Mouse (Mus musculus) liver, postnatal 0 days (tissue): ENCODE measurements around the gene Aar2. TPM values are rescaled to one million over a fixed set of nuclear protein-coding genes. Genes with fewer than 3 reads are reported as not detected.
"Not testable (repeated sequence)": the region's sequence is repeated elsewhere in the genome, so short reads cannot be mapped to it uniquely, and the experiment has no call there.

Experiments
- ATAC-seq: fragments of 200-750 bp; cut with Nextera tagmentation; 2 replicates; pipeline ENCODE4 v1.8.0; 2017; ENCODE audit warnings: mild to moderate bottlenecking, moderate library complexity
- DNase-seq: peaks from one replicate; pipeline ENCODE4 v3.0.0-alpha.2; 2016
- H3K27ac ChIP-seq: fragments of 300-500 bp; sonication (generic); 2 replicates; pipeline ENCODE4 v1.5.1; 2014; ENCODE audit warnings: antibody characterized with exemption, moderate library complexity, mild to moderate bottlenecking, low read depth
- H3K27me3 ChIP-seq: fragments of 300-500 bp; sonication (generic); 2 replicates; pipeline ENCODE4 v1.6.1; 2014; ENCODE audit warnings: low read length, control low read depth, mixed read lengths; ENCODE audit not compliant: insufficient read depth
- H3K36me3 ChIP-seq: fragments of 300-500 bp; sonication (generic); replicated peaks from 2 replicates; pipeline ENCODE4 v1.6.1; 2014; ENCODE audit warnings: mild to moderate bottlenecking, control low read depth, low read length, moderate library complexity, mixed read lengths; ENCODE audit not compliant: insufficient read depth
- H3K4me1 ChIP-seq: fragments of 300-500 bp; sonication (generic); 2 replicates; pipeline ENCODE4 v1.6.1; 2014; ENCODE audit warnings: antibody characterized with exemption, mild to moderate bottlenecking, control low read depth; ENCODE audit not compliant: insufficient read depth
- H3K4me2 ChIP-seq: fragments of 300-500 bp; sonication (generic); 2 replicates; pipeline ENCODE4 v1.6.1; 2014; ENCODE audit warnings: low read depth, mild to moderate bottlenecking, low read length, moderate library complexity, mixed read lengths
- H3K4me3 ChIP-seq: fragments of 300-500 bp; sonication (generic); 2 replicates; pipeline ENCODE4 v1.5.1; 2014; ENCODE audit warnings: low read depth, low read length
- H3K9ac ChIP-seq: fragments of 300-500 bp; sonication (generic); replicated peaks from 2 replicates; pipeline ENCODE4 v1.6.1; 2014; ENCODE audit warnings: mild to moderate bottlenecking, moderate library complexity
- H3K9me3 ChIP-seq: fragments of 300-500 bp; sonication (generic); 2 replicates; pipeline ENCODE4 v1.6.1; 2016; ENCODE audit warnings: mild to moderate bottlenecking, control low read depth, low read length, mixed read lengths
- CTCF ChIP-seq: sonication (generic); IDR thresholded peaks from 2 replicates; pipeline ENCODE4 v1.5.1; 2016; ENCODE audit warnings: antibody characterized with exemption, low read depth
- EP300 ChIP-seq: IDR thresholded peaks from 2 replicates; pipeline ENCODE4 v1.6.1; 2016; ENCODE audit warnings: antibody characterized with exemption, low read depth, mild to moderate bottlenecking
- WGBS: fragments of 180-500 bp; shearing (Covaris S2); extraction: QIAGEN DNeasy Blood & Tissue Kit; methylation state at CpG from one replicate; pipeline ENCODE4 v1.1.7; 2014; ENCODE audit not compliant: insufficient replicate concordance; 5-methylcytosine and 5-hydroxymethylcytosine counted together
- polyA plus RNA-seq: library from polyadenylated mRNA; unstranded; fragments of >200 nt; fragmentation: Nextera tagmentation; extraction: Ambion mirVana; gene quantifications from 2 replicates; pipeline ENCODE4 v1.2.1, GENCODE M21; 2015

Aar2 gene
- polyA plus RNA-seq, 1 experiment from 2014 or later = 10.8 TPM

DNA sequence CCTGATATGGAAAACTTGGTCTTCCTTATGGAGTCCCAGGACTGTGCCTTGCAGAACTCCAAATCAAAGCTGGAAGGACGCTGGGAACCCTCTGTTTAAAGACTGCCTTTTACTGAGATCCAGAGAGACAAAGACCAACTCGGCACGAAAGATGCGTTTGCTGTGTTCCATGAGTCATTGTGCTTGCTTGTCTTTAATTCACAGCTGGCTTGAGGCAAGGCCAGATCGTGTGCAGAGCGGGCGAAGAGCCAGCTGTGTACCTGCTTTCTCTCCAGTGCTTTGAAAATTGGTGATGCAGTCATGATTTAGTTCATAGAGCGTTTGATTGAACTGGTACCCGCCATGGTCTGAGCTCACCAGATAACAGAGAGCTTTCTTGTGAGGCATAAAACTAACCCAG, 32.3 kb upstream of the Aar2 start:
- no peaks in the 10 kb centered on the region for H3K4me1 ChIP-seq
- TF ChIP-seq EP300 (no peak), CTCF (no peak)
- no peaks in the 10 kb centered on the region for H3K9me3 ChIP-seq
- no peak overlapping the region for H3K9ac ChIP-seq
- ATAC-seq (no peak), DNase-seq (no peak)
- 82% methylated on average over 9 of the region's 9 CpGs for WGBS
- no peaks in the 10 kb centered on the region for H3K36me3 ChIP-seq
- H3K27ac ChIP-seq = no peak overlapping the region
- no peak overlapping the region for H3K4me3 ChIP-seq
- H3K4me2 ChIP-seq = no peak overlapping the region
- no peaks in the 10 kb centered on the region for H3K27me3 ChIP-seq

DNA sequence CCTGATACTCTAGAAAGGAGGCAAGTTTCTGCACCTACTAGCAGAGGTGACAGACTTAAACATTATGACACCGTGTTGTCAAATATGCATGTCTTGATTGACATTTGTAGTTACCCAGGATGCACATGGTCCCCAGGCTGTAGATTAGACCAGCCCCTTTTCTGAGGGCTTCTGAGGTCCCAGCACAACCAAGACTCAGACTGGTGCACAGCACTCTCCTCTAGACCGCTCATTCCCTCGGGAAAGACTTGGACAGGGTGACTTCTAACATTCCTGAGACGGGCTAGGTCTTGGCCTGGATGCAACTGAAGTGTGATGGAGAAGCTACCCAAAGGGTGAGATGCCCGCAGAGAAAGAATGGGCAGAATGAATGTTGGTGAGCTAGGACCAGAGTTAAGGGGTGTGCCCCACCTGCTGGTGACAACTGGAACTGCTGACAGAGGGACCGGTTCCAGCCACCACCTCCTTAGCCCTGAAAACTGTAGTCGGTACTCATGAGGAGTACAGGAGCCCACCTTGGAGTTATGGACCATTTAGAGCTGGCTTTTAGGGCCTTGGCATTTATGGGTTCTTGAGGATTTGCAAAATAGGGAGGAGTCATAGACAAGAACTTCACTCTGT, 31.7 kb upstream of the Aar2 start:
- H3K4me1 ChIP-seq = no peaks in the 10 kb centered on the region
- no peak overlapping the region for H3K9ac ChIP-seq
- TF ChIP-seq EP300 (no peak), CTCF (peak; percentile 94)
- H3K4me3 ChIP-seq = no peak overlapping the region
- no peaks in the 10 kb centered on the region for H3K27me3 ChIP-seq
- DNase-seq (peak; percentile 79), ATAC-seq (peak; percentile 48; the same call in 1 of the 2 replicates)
- H3K4me2 ChIP-seq = no peak overlapping the region
- WGBS = 27% methylated on average over 7 of the region's 7 CpGs
- H3K27ac ChIP-seq = no peak overlapping the region
- no peaks in the 10 kb centered on the region for H3K36me3 ChIP-seq
- no peaks in the 10 kb centered on the region for H3K9me3 ChIP-seq

- ATAC-seq = peak; percentile 55; the same call in 1 of the 2 replicates
- H3K4me3 ChIP-seq = not testable (repeated sequence)
Observed at GRCm38 (mm10) chr2:156516678-156517077, 30.7 kb upstream of the Aar2 start.

DNA sequence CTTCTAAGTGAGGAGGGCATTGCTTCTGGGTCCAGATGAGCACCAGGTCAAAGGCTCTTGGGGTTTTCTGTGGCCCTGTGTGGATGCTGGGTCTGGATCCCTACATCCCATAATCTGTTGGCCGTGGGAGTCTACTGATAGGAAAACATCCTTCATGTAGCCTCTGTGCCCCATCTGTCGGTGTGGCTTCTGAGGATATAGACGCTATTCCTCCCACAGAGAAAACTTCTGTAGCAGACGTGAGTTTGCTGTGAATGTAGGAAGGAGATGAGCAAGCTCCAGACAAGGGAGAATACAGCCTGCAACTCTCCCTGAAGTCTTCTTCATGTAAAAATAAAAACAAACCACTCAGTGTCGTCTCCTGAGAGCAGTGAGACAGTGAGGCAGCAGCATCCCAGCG, 29.1 kb upstream of the Aar2 start:
- DNase-seq (no peak), ATAC-seq (no peak)
- H3K4me3 ChIP-seq = no peak overlapping the region
- no peak overlapping the region for H3K4me2 ChIP-seq
- no peaks in the 10 kb centered on the region for H3K27me3 ChIP-seq
- H3K27ac ChIP-seq = no peak overlapping the region
- WGBS = 67% methylated on average over 6 of the region's 6 CpGs
- H3K9ac ChIP-seq = no peak overlapping the region
- no peaks in the 10 kb centered on the region for H3K4me1 ChIP-seq
- no peaks in the 10 kb centered on the region for H3K9me3 ChIP-seq
- TF ChIP-seq EP300 = no peak
- no peak for TF ChIP-seq CTCF
- 0 out of 2 replicates have a peak, but pooled peaks cover 5% of the 10 kb centered on the region for H3K36me3 ChIP-seq

More at GRCm38 (mm10) chr2:156516678-156517077, 30.7 kb upstream of the Aar2 start:
- H3K9ac ChIP-seq, DNase-seq, H3K9me3 ChIP-seq, H3K27me3 ChIP-seq, H3K36me3 ChIP-seq, H3K27ac ChIP-seq, H3K4me2 ChIP-seq, H3K4me1 ChIP-seq: not testable (repeated sequence)
- WGBS = 73% methylated on average over 2 of the region's 2 CpGs

GRCm38 (mm10) chr2:156519584-156519983, 27.8 kb upstream of the Aar2 start:
- 82% methylated on average over 5 of the region's 5 CpGs for WGBS
- H3K9ac ChIP-seq = no peak overlapping the region
- no peak for DNase-seq
- no peaks in the 10 kb centered on the region for H3K9me3 ChIP-seq
- ATAC-seq = no peak
- TF ChIP-seq CTCF (no peak), EP300 (no peak)
- H3K4me2 ChIP-seq = no peak overlapping the region
- H3K27me3 ChIP-seq = no peaks in the 10 kb centered on the region
- H3K4me1 ChIP-seq = no peaks in the 10 kb centered on the region
- H3K36me3 ChIP-seq = 0 out of 2 replicates have a peak, but pooled peaks cover 5% of the 10 kb centered on the region
- no peak overlapping the region for H3K27ac ChIP-seq
- H3K4me3 ChIP-seq = no peak overlapping the region

GRCm38 (mm10) chr2:156522994-156523393, 24.4 kb upstream of the Aar2 start:
- H3K9me3 ChIP-seq = no peaks in the 10 kb centered on the region
- WGBS = 59% methylated on average over 11 of the region's 11 CpGs
- ATAC-seq = no peak
- peak; percentile 33 for DNase-seq
- H3K4me2 ChIP-seq = no peak overlapping the region
- H3K4me3 ChIP-seq = no peak overlapping the region
- 0 out of 2 replicates have a peak, but pooled peaks cover 9% of the 10 kb centered on the region for H3K36me3 ChIP-seq
- no peaks in the 10 kb centered on the region for H3K27me3 ChIP-seq
- TF ChIP-seq CTCF = no peak
- no peak for TF ChIP-seq EP300
- H3K27ac ChIP-seq = no peak overlapping the region
- H3K4me1 ChIP-seq = no peaks in the 10 kb centered on the region
- H3K9ac ChIP-seq = no peak overlapping the region

GRCm38 (mm10) chr2:156524078-156524477, 23.3 kb upstream of the Aar2 start:
- H3K36me3 ChIP-seq = 0 out of 2 replicates have a peak, but pooled peaks cover 9% of the 10 kb centered on the region
- WGBS = 32% methylated on average over 3 of the region's 3 CpGs
- DNase-seq = no peak
- H3K9me3 ChIP-seq = no peaks in the 10 kb centered on the region
- ATAC-seq = no peak
- H3K4me2 ChIP-seq = no peak overlapping the region
- H3K4me3 ChIP-seq = no peak overlapping the region
- H3K4me1 ChIP-seq = no peaks in the 10 kb centered on the region
- no peak overlapping the region for H3K27ac ChIP-seq
- TF ChIP-seq CTCF (no peak), EP300 (no peak)
- no peak overlapping the region for H3K9ac ChIP-seq
- H3K27me3 ChIP-seq = no peaks in the 10 kb centered on the region
